Mouse (Mus musculus): ENCODE measurements around the gene Gm20441. TPM values are rescaled to one million over a fixed set of nuclear protein-coding genes. Genes with fewer than 3 reads are reported as not detected.

Gene Gm20441
- polyA plus RNA-seq (2012; rRNA removed): 0.09 TPM in 1 of 2 replicates, not detected in the other

DNA sequence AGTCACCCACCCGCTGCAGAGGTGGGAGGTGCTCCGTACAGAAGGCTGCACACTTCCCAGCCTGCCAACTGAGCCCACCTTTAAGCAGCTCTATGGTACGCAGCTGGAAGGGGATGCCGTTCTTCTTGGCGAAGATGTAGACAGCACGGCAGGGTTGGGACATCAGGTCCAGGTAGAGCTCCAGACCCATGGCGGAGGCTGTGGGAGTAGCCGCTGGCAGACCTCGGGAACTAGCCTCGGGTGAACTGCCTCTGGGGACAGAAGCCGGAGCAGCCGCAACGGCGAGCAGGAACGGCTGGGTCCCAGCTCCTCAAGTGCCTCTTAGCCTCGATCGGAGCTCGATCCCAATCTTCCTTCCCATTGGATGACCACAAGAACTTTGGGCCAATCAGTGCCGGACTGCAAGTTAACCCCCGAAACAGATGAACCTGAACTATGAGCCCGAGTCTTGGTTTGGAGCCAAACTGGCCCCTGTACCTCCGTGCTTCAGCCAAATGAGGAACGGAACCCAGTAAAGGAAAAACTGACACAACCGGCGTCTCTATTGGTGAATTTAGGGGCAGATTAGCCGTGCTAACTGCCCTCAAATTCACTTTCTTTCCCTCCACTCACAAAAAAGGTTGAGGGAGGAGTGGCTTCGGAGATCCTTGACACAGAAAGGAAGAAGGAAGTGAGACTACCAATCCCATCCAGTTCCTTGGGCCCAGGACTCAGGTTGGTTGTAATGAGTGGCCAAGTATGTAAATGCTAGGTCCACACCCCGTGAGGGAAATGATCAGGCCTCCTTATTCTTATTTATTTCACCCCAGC lies at the start of gene Gm20441, which contains the start of gene Gstt3:
TSS of gene Gm20441 (minus strand) at position 186 of the 810 bp plus-strand sequence.
TSS of gene Gstt3 (minus strand) at position 646 of the 810 bp plus-strand sequence.

DNA sequence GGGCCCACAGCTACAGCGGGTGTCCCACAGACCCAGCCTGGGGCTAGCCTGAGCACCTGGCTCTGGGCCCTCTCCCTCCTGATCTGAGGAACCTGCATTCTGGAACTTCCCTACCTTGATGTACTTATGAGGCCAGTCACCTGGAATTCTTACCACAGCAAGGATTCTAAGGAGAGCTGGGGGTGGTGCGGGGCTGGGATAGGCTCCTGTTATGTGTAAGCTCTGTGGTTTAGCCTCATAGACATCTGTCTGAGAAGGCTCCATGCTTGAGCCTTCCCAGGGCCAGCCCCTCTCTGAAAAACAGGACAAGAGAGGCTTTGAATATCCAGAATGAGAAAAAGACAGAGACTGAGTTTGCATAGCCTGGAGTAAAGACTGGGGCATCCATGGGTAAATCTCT lies 41.7 kb upstream of the Gm20441 start, which contains the start of gene Gstt4:
TSS of gene Gstt4 (minus strand) at position 101 of the 400 bp plus-strand sequence.

DNA sequence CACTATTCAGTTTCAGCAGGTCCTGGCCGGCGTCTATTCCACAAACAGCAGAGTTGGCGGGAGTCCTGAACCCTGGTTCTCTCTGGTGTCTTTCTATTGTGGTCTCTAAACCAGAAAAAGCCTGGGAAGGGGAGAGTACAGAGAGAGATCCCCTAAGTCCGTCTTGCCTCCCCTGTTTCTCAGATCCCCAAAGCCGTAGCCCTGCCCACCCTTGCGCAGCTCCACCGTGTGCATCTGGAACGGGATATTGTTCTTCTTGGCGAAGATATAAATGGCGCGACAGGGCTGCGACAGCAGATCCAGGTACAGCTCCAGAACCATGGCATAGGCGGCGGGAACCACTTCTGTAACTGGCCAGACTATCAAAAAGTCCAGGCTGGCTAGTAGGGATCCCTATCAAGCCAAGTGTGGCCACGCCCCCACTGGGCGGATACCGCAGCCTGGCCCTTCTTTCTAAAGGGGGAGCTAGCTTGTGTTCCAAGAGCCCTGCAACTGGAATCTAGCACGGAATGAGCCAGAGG lies 17.5 kb upstream of the Gm20441 start, which contains the start of gene Gstt1:
TSS of gene Gstt1 (minus strand) at position 409 of the 521 bp plus-strand sequence.

DNA sequence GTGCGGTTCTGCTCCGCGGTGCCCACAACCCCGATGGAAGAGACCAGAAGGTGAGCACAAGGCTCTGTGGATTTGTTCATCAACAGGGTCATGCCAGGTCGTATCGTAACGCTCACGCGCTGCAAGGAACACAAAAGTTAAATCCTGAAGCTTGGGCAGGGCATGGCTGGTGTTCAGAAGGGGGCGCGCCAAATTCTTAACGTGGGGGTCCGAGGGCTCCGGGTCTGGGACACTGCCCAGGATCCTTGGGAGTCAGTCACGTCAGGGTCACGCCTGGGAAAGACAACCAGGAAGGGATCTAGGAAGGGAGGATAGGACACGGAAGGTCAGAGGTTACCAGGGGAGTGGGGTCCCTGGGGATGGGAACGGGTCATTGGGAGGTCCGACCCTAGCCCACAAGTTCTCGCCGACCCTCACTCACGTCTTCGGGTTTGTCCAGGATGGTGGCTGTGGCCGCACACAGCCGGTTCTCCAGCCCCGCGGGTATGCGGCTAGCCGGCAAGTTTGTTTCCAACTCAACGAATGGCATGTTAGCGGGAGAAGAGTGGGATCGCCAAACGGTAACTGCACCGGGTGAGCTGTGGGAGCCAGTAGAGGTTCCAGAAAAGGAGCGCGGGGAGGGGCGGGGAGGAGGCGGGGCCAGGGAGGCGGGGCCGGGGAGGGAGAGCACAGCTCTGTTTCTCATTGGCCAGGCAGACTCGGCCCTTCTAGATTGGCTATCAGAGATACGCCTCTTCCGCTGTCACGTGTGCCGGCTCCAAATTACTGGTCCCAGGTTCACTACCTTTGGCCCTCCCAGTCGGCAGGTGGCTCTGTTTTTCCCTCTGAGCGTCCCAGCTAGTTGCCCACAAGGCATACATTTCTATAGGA lies 7.7 kb downstream of the Gm20441 start, which contains the start of gene Ddt:
TSS of gene Ddt (minus strand) at position 620 of the 870 bp plus-strand sequence.

DNA sequence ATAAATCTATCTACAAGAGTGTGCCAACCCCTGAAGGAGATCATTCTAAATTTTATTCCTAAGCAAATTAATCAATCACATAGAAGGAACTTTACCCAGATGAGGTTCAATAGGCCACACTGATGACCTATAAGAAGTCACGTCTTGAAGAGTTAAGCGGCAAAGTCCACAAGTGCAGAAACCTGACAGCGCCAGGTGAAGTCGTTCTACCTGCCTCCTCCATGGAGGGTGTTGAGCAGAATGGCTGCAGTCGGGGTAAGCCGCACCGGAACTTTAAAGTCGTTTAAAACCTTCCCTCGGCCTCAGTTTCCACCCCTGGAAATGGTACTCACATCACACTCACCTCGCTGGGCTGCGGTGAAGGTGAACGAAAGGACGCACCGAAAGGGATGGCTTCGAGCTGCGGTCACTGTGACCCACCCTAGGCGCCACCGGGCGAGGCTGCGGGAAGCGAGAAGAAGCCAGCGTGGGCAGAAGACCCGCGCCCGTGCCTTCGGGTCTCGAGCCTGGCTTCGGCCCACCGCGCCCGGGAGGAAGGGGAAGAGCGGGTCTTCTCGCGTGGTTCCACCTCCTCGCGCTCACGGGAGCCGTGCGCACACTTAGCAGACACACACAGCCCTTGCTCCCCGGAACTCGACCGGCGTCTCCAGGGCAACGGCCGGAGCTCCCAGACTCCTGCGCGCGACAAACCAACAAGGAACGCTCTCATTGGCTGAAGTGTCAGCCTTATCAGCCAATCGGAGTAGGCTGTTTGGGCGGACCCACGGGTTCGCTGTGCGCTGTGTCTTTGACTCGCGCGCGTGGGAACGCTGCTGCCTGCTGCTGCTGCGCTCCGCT lies 16.9 kb downstream of the Gm20441 start, which contains the start of gene Cabin1:
TSS of gene Cabin1 (minus strand) at position 660 of the 837 bp plus-strand sequence.

Other genes with a start within 250 kb of the Gm20441 start
- 0.02 and 0.07 TPM in 2 replicates for gene Lrrc75b, start 220.6 kb downstream of the Gm20441 start, polyA plus RNA-seq (2012; rRNA removed)
- gene Ggt1, start 219.3 kb downstream of the Gm20441 start, polyA plus RNA-seq (2012; rRNA removed): 3.9 and 4.7 TPM in 2 replicates
- 0.52 TPM in 2 replicates for gene Ggt5, start 191.6 kb downstream of the Gm20441 start, polyA plus RNA-seq (2012; rRNA removed)
- 0.94 and 1.1 TPM in 2 replicates for gene Susd2, start 136.9 kb downstream of the Gm20441 start, polyA plus RNA-seq (2012; rRNA removed)
- gene Cabin1, start 16.6 kb downstream of the Gm20441 start, polyA plus RNA-seq (2012; rRNA removed): 8.7 and 12.0 TPM in 2 replicates
- 96.1 and 120 TPM in 2 replicates for gene Ddt, start 7.5 kb downstream of the Gm20441 start, polyA plus RNA-seq (2012; rRNA removed)
- 3.8 and 5.9 TPM in 2 replicates for gene Gstt3, start 460 bp upstream of the Gm20441 start, polyA plus RNA-seq (2012; rRNA removed)
- gene Gstt1, start 17.6 kb upstream of the Gm20441 start, polyA plus RNA-seq (2012; rRNA removed): 55.5 and 69.9 TPM in 2 replicates
- 0.03 TPM in 1 of 2 replicates, not detected in the other for gene Gstt4, start 41.6 kb upstream of the Gm20441 start, polyA plus RNA-seq (2012; rRNA removed)
- 29.6 and 31.3 TPM in 2 replicates for gene Gstt2, start 56.5 kb upstream of the Gm20441 start, polyA plus RNA-seq (2012; rRNA removed)
- 763 and 777 TPM in 2 replicates for gene Mif, start 79.3 kb upstream of the Gm20441 start, polyA plus RNA-seq (2012; rRNA removed)
- gene Derl3, start 112.5 kb upstream of the Gm20441 start, polyA plus RNA-seq (2012; rRNA removed): 0.25 and 0.42 TPM in 2 replicates
- 25.7 and 31.4 TPM in 2 replicates for gene Smarcb1, start 140.7 kb upstream of the Gm20441 start, polyA plus RNA-seq (2012; rRNA removed)
- gene Chchd10, start 152.2 kb upstream of the Gm20441 start, polyA plus RNA-seq (2012; rRNA removed): 47.5 and 59.7 TPM in 2 replicates
- gene Mmp11, start 155.5 kb upstream of the Gm20441 start, polyA plus RNA-seq (2012; rRNA removed): 1.3 and 1.8 TPM in 2 replicates
- 20.8 and 25.9 TPM in 2 replicates for gene Gm867, start 159.7 kb upstream of the Gm20441 start, polyA plus RNA-seq (2012; rRNA removed)
- gene Vpreb3, start 162.1 kb upstream of the Gm20441 start, polyA plus RNA-seq (2012; rRNA removed): 0.52 and 1.2 TPM in 2 replicates
- 0.03 and 0.05 TPM in 2 replicates for gene Gm5134, start 173.6 kb upstream of the Gm20441 start, polyA plus RNA-seq (2012; rRNA removed)

Measured in liver, embryonic 14 days (tissue).